Mouse (Mus musculus) embryonic facial prominence, embryonic 15.5 days (tissue): ENCODE results near the gene Rora. TPM values are rescaled to one million over a fixed set of nuclear protein-coding genes. Genes with fewer than 3 reads are reported as not detected.

Experiments used
- ATAC-seq: fragments of 200-750 bp; cut with Nextera tagmentation; 2 replicates; pipeline ENCODE4 v1.8.0; 2017; ENCODE audit warnings: low read depth, moderate TSS enrichment; ENCODE audit not compliant: insufficient number of reproducible peaks, low FRiP score, low TSS enrichment
- H3K27ac ChIP-seq: fragments of 300-500 bp; sonication (generic); replicated peaks from 2 replicates; pipeline ENCODE4 v1.5.1; 2015; ENCODE audit warnings: mild to moderate bottlenecking, inconsistent platforms
- H3K27me3 ChIP-seq: fragments of 300-500 bp; sonication (generic); 2 replicates; pipeline ENCODE4 v1.6.1; 2015; ENCODE audit warnings: inconsistent platforms
- H3K36me3 ChIP-seq: fragments of 300-500 bp; sonication (generic); 2 replicates; pipeline ENCODE4 v1.6.1; 2015; ENCODE audit warnings: mild to moderate bottlenecking, inconsistent platforms
- H3K4me1 ChIP-seq: fragments of 300-500 bp; sonication (generic); 2 replicates; pipeline ENCODE4 v1.6.1; 2015; ENCODE audit warnings: inconsistent platforms
- H3K4me2 ChIP-seq: fragments of 300-500 bp; sonication (generic); replicated peaks from 2 replicates; pipeline ENCODE4 v1.6.1; 2015; ENCODE audit warnings: mild to moderate bottlenecking, inconsistent platforms
- H3K4me3 ChIP-seq: fragments of 300-500 bp; sonication (generic); replicated peaks from 2 replicates; pipeline ENCODE4 v1.5.1; 2015; ENCODE audit warnings: mild to moderate bottlenecking, inconsistent platforms
- H3K9ac ChIP-seq: fragments of 300-500 bp; sonication (generic); 2 replicates; pipeline ENCODE4 v1.6.1; 2015; ENCODE audit warnings: inconsistent platforms
- H3K9me3 ChIP-seq: fragments of 300-500 bp; sonication (generic); replicated peaks from 2 replicates; pipeline ENCODE4 v1.6.1; 2016; ENCODE audit warnings: inconsistent platforms
- WGBS: fragments of 180-500 bp; shearing (Covaris S2); methylation state at CpG from one replicate; pipeline ENCODE4 v1.1.7; 2015; 5-methylcytosine and 5-hydroxymethylcytosine counted together
- polyA plus RNA-seq: library from polyadenylated mRNA; unstranded; fragments of >200 nt; fragmentation: Nextera tagmentation; extraction: Ambion mirVana; gene quantifications from 2 replicates; pipeline ENCODE4 v1.2.1, GENCODE M21; 2015

The Rora gene
- polyA plus RNA-seq, 1 experiment from 2014 or later, result 27.3 TPM

GRCm38 (mm10) chr9:69190726-69191125, 537.1 kb downstream of the Rora start:
- H3K9ac ChIP-seq, result no peak overlapping the region
- ATAC-seq, result no peak
- no peaks in the 10 kb centered on the region for H3K4me1 ChIP-seq
- no peaks in the 10 kb centered on the region for H3K9me3 ChIP-seq
- WGBS, result 67% methylated on average over 1 of the region's 1 CpGs
- H3K27me3 ChIP-seq, result no peaks in the 10 kb centered on the region
- H3K4me3 ChIP-seq, result no peak overlapping the region
- no peak overlapping the region for H3K27ac ChIP-seq
- H3K36me3 ChIP-seq, result no peaks in the 10 kb centered on the region
- no peak overlapping the region for H3K4me2 ChIP-seq

DNA sequence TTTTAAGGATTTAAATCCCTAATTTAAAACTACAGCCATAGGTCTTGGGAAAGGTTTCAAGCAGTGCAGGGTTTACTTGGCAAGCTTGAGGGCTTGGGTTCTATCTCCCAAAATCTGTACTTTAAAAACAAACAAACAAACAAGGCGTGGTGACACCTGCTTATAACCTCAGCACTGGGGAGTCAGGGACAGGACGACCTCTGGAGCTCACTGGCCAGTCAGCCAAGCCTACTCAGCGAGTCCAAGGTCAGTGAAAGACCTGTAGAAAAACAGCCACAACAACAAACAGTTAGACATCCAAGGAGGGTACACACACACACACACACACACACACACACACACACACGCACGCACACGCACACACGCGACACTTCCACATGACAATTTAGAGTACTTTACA, 538.9 kb downstream of the Rora start:
- Histone ChIP-seq H3K4me1 (no peaks in the 10 kb centered on the region), H3K9me3 (no peaks in the 10 kb centered on the region), H3K36me3 (no peaks in the 10 kb centered on the region), H3K4me3 (no peak overlapping the region), H3K27me3 (no peaks in the 10 kb centered on the region), H3K4me2 (no peak overlapping the region), H3K27ac (no peak overlapping the region), H3K9ac (no peak overlapping the region)
- ATAC-seq, result no peak
- WGBS, result 88% methylated on average over 8 of the region's 8 CpGs

DNA sequence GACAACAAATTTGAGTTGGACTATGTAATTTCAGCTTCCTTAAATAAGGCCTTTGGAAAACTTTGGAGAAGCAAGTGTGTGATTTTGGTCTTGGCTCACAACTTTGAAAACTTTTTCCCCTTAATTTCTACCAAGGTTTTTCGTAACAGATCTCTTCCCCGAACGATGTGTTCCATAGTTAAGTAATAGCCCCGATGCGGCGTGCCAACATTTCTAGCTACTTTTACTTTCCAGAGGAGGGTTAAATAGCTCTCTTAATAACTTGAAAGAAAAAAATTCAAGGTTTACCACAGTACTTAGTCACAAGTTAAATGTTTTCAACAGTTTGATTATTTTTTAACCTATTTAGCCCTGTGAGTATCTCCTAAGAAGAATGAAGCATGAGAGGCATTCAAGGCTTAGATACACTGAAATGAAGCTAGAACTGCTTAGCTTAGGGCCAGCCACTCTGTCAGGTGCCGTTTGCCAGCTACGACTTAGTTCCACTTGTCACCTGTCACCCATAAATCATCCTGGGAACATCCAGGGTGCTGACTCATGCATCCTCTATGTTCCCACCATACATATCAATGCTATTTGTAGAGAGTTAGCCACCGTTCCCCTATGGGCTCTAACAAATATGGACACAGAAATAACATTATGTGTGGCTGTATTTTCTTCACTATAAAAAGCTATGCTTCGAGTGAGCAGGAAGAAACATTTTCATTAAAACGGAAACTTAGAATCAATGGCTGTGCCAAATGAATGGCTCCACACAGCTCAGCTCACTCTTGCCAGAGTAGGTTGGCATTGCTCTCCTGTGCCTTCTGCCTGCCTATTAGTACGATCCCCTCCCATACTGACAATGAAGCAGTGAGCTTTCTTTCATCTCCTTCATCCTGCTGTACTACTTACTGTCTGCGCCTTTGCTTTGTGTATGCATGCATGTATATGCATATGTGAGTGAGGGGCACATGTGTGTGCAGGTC, 541.3 kb downstream of the Rora start:
- H3K9me3 ChIP-seq, result no peaks in the 10 kb centered on the region
- no peak overlapping the region for H3K4me3 ChIP-seq
- WGBS, result 69% methylated on average over 13 of the region's 13 CpGs
- no peaks in the 10 kb centered on the region for H3K36me3 ChIP-seq
- 0 out of 2 replicates have a peak, but pooled peaks cover 4% of the 10 kb centered on the region for H3K4me1 ChIP-seq
- ATAC-seq, result no peak
- H3K27ac ChIP-seq, result no peak overlapping the region
- no peaks in the 10 kb centered on the region for H3K27me3 ChIP-seq
- no peak overlapping the region for H3K4me2 ChIP-seq
- H3K9ac ChIP-seq, result no peak overlapping the region

- no peaks in the 10 kb centered on the region for H3K36me3 ChIP-seq
- WGBS, result 27% methylated on average over 5 of the region's 5 CpGs
- H3K27ac ChIP-seq, result 0 out of 2 replicates have a peak overlapping the region, but pooled peaks have one; percentile 28
- no peak overlapping the region for H3K9ac ChIP-seq
- no peak overlapping the region for H3K4me3 ChIP-seq
- ATAC-seq, result no peak
- no peak overlapping the region for H3K4me2 ChIP-seq
- H3K4me1 ChIP-seq, result peaks cover 25% of the 10 kb centered on the region
- no peaks in the 10 kb centered on the region for H3K27me3 ChIP-seq
- H3K9me3 ChIP-seq, result no peaks in the 10 kb centered on the region
Observed at GRCm38 (mm10) chr9:69213796-69214195, 560.2 kb downstream of the Rora start.

- Histone ChIP-seq H3K9me3 (no peaks in the 10 kb centered on the region), H3K36me3 (no peaks in the 10 kb centered on the region), H3K4me1 (peaks cover 15% of the 10 kb centered on the region), H3K27ac (no peak overlapping the region), H3K9ac (no peak overlapping the region), H3K4me3 (no peak overlapping the region), H3K4me2 (no peak overlapping the region), H3K27me3 (0 out of 2 replicates have a peak, but pooled peaks cover 3% of the 10 kb centered on the region)
- no peak for ATAC-seq
- WGBS, result 58% methylated on average over 3 of the region's 3 CpGs
Observed at GRCm38 (mm10) chr9:69224841-69225240, 571.3 kb downstream of the Rora start.

DNA sequence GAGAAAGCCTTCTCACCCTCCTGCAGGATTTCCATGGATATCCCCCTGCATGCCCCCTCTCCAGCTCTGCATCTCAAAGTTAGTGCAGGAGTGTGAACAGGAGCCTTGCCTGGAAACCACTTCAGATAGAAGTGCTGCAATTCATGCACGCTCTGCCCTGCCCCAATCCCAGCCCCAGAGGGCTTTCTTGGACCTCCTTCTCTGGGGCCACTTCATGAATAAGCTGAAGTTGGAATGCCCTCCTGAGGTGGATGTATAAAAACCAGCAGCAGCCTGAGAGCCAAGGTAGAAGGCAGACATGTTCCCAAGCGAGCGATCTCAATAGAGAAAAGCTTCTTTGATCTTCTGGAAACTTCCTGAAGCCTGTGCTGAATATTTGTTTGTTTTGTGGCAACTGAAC, 572.8 kb downstream of the Rora start:
- 48% methylated on average over 3 of the region's 3 CpGs for WGBS
- Histone ChIP-seq H3K27me3 (no peaks in the 10 kb centered on the region), H3K9ac (no peak overlapping the region), H3K9me3 (no peaks in the 10 kb centered on the region), H3K4me2 (no peak overlapping the region), H3K36me3 (no peaks in the 10 kb centered on the region), H3K4me1 (peaks cover 15% of the 10 kb centered on the region), H3K27ac (no peak overlapping the region), H3K4me3 (no peak overlapping the region)
- no peak for ATAC-seq

GRCm38 (mm10) chr9:69227806-69228205, 574.2 kb downstream of the Rora start:
- WGBS, result 72% methylated on average over 6 of the region's 6 CpGs
- Histone ChIP-seq H3K27me3 (no peaks in the 10 kb centered on the region), H3K9ac (no peak overlapping the region), H3K36me3 (no peaks in the 10 kb centered on the region), H3K4me2 (no peak overlapping the region), H3K9me3 (no peaks in the 10 kb centered on the region), H3K4me1 (peaks cover 15% of the 10 kb centered on the region), H3K4me3 (no peak overlapping the region), H3K27ac (no peak overlapping the region)
- no peak for ATAC-seq

DNA sequence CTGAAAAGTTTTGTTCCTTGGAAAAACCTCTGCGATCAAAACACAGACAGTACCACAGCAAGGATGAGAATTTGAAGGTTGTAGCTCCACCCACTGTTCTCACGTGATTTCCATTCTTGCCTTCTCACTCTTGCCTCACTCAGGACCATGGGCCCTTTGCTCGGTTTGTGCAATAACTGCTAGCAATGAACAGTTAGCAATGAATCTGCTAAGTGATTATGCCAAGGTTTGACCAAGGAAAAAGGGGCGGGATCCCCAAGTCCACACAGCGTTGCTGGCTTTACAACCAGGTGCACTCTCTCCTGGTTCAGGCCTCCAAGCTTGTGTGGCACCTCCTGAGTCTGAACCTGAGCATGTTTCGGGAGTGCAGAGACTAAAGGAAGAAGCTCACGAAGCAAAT, 576.3 kb downstream of the Rora start:
- peaks cover 4% of the 10 kb centered on the region; the same call in 1 of the 2 replicates for H3K4me1 ChIP-seq
- 84% methylated on average over 7 of the region's 7 CpGs for WGBS
- no peak overlapping the region for H3K9ac ChIP-seq
- H3K27ac ChIP-seq, result no peak overlapping the region
- H3K4me3 ChIP-seq, result no peak overlapping the region
- H3K27me3 ChIP-seq, result no peaks in the 10 kb centered on the region
- no peak overlapping the region for H3K4me2 ChIP-seq
- H3K36me3 ChIP-seq, result no peaks in the 10 kb centered on the region
- no peaks in the 10 kb centered on the region for H3K9me3 ChIP-seq
- ATAC-seq, result no peak

GRCm38 (mm10) chr9:69234526-69234925, 580.9 kb downstream of the Rora start:
- no peaks in the 10 kb centered on the region for H3K4me1 ChIP-seq
- WGBS, result 38% methylated on average over 7 of the region's 7 CpGs
- H3K9ac ChIP-seq, result no peak overlapping the region
- no peaks in the 10 kb centered on the region for H3K27me3 ChIP-seq
- no peak overlapping the region for H3K4me2 ChIP-seq
- ATAC-seq, result no peak
- no peaks in the 10 kb centered on the region for H3K36me3 ChIP-seq
- no peaks in the 10 kb centered on the region for H3K9me3 ChIP-seq
- no peak overlapping the region for H3K4me3 ChIP-seq
- no peak overlapping the region for H3K27ac ChIP-seq

GRCm38 (mm10) chr9:69237316-69237715, 583.7 kb downstream of the Rora start:
- H3K4me1 ChIP-seq, result no peaks in the 10 kb centered on the region
- H3K4me3 ChIP-seq, result no peak overlapping the region
- H3K36me3 ChIP-seq, result no peaks in the 10 kb centered on the region
- 69% methylated on average over 10 of the region's 10 CpGs for WGBS
- H3K9me3 ChIP-seq, result no peaks in the 10 kb centered on the region
- no peak overlapping the region for H3K27ac ChIP-seq
- no peaks in the 10 kb centered on the region for H3K27me3 ChIP-seq
- ATAC-seq, result no peak
- no peak overlapping the region for H3K4me2 ChIP-seq
- no peak overlapping the region for H3K9ac ChIP-seq

GRCm38 (mm10) chr9:69242538-69242937, 589.0 kb downstream of the Rora start:
- H3K27ac ChIP-seq, result no peak overlapping the region
- no peaks in the 10 kb centered on the region for H3K27me3 ChIP-seq
- H3K9me3 ChIP-seq, result no peaks in the 10 kb centered on the region
- no peak overlapping the region for H3K4me3 ChIP-seq
- no peaks in the 10 kb centered on the region for H3K36me3 ChIP-seq
- no peak overlapping the region for H3K4me2 ChIP-seq
- H3K9ac ChIP-seq, result no peak overlapping the region
- peaks cover 15% of the 10 kb centered on the region for H3K4me1 ChIP-seq
- 47% methylated on average over 6 of the region's 6 CpGs for WGBS
- no peak for ATAC-seq

- Histone ChIP-seq H3K27me3 (no peaks in the 10 kb centered on the region), H3K4me2 (no peak overlapping the region), H3K4me1 (peaks cover 15% of the 10 kb centered on the region), H3K9me3 (no peaks in the 10 kb centered on the region), H3K4me3 (no peak overlapping the region), H3K9ac (no peak overlapping the region), H3K36me3 (no peaks in the 10 kb centered on the region), H3K27ac (no peak overlapping the region)
- WGBS, result 28% methylated on average over 6 of the region's 6 CpGs
- ATAC-seq, result no peak
Observed at GRCm38 (mm10) chr9:69243626-69244025, 590.0 kb downstream of the Rora start.
